Mouse (Mus musculus): ENCODE results near the gene Lamb2. TPM values are rescaled to one million over a fixed set of nuclear protein-coding genes. Genes with fewer than 3 reads are reported as not detected.

Gene Lamb2
- polyA plus RNA-seq, 1 experiment from 2014 or later = 67.1 TPM

DNA sequence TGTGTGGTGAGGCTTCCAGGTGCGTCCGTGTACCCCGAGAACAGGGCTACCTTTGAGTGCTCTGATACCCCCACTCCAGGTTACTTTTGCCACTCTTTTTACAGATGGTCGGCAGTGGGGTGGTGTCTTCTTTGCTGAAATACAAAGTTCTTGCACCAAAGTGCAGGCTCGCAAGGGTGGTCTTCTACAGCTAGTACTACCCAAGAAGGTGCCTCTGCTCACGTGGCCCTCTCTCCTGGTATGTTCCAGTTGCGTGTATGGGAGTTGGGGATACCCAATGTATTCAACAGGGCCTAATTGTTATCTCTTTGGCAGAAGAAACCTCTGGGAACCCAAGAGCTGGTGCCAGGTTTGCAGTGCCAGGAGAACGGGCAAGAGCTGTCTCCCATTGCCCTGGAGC, 13.7 kb downstream of the Lamb2 start:
- Histone ChIP-seq H3K4me3 (ENCODE audit: low read length) (no peak overlapping the region), H3K27me3 (ENCODE audit: control insufficient read depth, insufficient read depth, low read length) (no peaks in the 10 kb centered on the region), H3K4me1 (ENCODE audit: control insufficient read depth, insufficient read depth, low read length) (peaks cover 17% of the 10 kb centered on the region), H3K9ac (ENCODE audit: low read length) (no peak overlapping the region), H3K4me2 (ENCODE audit: low read depth, low read length) (no peak overlapping the region), H3K27ac (ENCODE audit: low read length) (no peak overlapping the region), H3K36me3 (ENCODE audit: control insufficient read depth, insufficient read depth) (peaks cover 67% of the 10 kb centered on the region), H3K9me3 (replicated peaks; ENCODE audit: control insufficient read depth, low read length) (no peaks in the 10 kb centered on the region)
- 93% methylated on average over 8 of the region's 8 CpGs for WGBS
- ATAC-seq (replicated peaks; ENCODE audit: extremely low read depth, insufficient read depth, low FRiP score) = no peak

DNA sequence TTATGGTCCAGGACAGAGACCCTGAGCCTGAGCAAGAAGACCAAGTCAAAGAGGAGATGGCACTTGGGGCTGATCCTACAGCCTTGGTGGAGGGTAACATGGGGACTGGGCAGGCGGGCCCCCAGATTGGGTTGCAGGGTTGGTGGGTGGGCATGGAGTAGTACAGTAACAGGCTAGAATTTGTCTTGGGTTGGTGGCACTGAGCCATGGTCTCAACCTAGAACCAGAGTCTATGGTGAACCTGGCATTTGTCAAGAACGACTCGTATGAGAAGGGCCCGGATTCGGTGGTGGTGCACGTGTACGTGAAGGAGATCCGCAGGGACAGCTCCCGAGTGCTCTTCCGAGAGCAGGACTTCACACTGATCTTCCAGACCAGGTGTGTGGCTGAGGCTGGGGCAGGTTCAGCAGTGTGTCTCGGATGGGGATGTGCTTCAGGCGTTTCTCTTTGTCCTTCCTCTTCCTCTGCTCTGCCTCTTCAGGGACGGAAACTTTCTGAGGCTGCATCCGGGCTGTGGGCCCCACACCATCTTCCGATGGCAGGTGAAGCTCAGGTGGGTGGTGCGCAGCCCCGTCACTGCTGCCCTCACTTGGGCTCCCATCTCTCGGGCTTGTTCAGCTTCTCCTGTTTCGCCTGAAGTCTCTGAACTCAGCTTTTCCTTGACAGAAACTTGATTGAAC, 14.8 kb downstream of the Lamb2 start:
- no peaks in the 10 kb centered on the region for H3K27me3 ChIP-seq (ENCODE audit: control insufficient read depth, insufficient read depth, low read length)
- H3K9ac ChIP-seq (ENCODE audit: low read length) = no peak overlapping the region
- ATAC-seq (replicated peaks; ENCODE audit: extremely low read depth, insufficient read depth, low FRiP score) = no peak
- no peak overlapping the region for H3K4me3 ChIP-seq (ENCODE audit: low read length)
- peaks cover 70% of the 10 kb centered on the region for H3K36me3 ChIP-seq (ENCODE audit: control insufficient read depth, insufficient read depth)
- H3K9me3 ChIP-seq (replicated peaks; ENCODE audit: control insufficient read depth, low read length) = no peaks in the 10 kb centered on the region
- no peak overlapping the region for H3K4me2 ChIP-seq (ENCODE audit: low read depth, low read length)
- WGBS = 94% methylated on average over 19 of the region's 19 CpGs
- H3K4me1 ChIP-seq (ENCODE audit: control insufficient read depth, insufficient read depth, low read length) = peaks cover 17% of the 10 kb centered on the region
- H3K27ac ChIP-seq (ENCODE audit: low read length) = no peak overlapping the region

GRCm38 (mm10) chr9:108494905-108495304, 15.4 kb downstream of the Lamb2 start:
- 81% methylated on average over 10 of the region's 10 CpGs for WGBS
- Histone ChIP-seq H3K27me3 (ENCODE audit: control insufficient read depth, insufficient read depth, low read length) (no peaks in the 10 kb centered on the region), H3K4me2 (ENCODE audit: low read depth, low read length) (no peak overlapping the region), H3K9ac (ENCODE audit: low read length) (no peak overlapping the region), H3K27ac (ENCODE audit: low read length) (no peak overlapping the region), H3K36me3 (ENCODE audit: control insufficient read depth, insufficient read depth) (peaks cover 71% of the 10 kb centered on the region), H3K4me1 (ENCODE audit: control insufficient read depth, insufficient read depth, low read length) (peaks cover 16% of the 10 kb centered on the region), H3K9me3 (replicated peaks; ENCODE audit: control insufficient read depth, low read length) (no peaks in the 10 kb centered on the region), H3K4me3 (ENCODE audit: low read length) (no peak overlapping the region)
- no peak for ATAC-seq (replicated peaks; ENCODE audit: extremely low read depth, insufficient read depth, low FRiP score)

GRCm38 (mm10) chr9:108499231-108499630, 19.7 kb downstream of the Lamb2 start:
- Histone ChIP-seq H3K4me2 (ENCODE audit: low read depth, low read length) (no peak overlapping the region), H3K27ac (ENCODE audit: low read length) (no peak overlapping the region), H3K4me3 (ENCODE audit: low read length) (no peak overlapping the region), H3K9ac (ENCODE audit: low read length) (no peak overlapping the region), H3K9me3 (replicated peaks; ENCODE audit: control insufficient read depth, low read length) (no peaks in the 10 kb centered on the region), H3K27me3 (ENCODE audit: control insufficient read depth, insufficient read depth, low read length) (no peaks in the 10 kb centered on the region), H3K4me1 (ENCODE audit: control insufficient read depth, insufficient read depth, low read length) (no peaks in the 10 kb centered on the region), H3K36me3 (ENCODE audit: control insufficient read depth, insufficient read depth) (peaks cover 81% of the 10 kb centered on the region)
- no peak for ATAC-seq (replicated peaks; ENCODE audit: extremely low read depth, insufficient read depth, low FRiP score)
- 92% methylated on average over 7 of the region's 7 CpGs for WGBS

DNA sequence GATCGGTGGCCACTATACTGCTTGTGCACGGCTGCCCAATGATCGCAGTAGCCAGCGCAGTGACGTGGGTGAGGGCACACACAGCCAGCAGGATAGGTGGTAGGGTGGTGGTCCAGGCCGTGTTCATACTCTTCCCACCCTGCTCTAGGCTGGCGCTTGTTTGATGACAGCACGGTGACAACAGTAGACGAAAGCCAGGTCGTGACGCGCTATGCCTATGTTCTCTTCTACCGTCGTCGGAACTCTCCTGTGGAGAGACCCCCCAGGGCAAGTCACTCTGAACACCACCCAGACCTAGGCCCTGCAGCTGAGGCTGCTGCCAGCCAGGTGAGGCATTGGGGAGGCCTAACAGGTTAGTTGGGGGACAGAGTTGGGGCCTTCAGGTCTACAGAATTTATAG, 20.4 kb downstream of the Lamb2 start:
- 84% methylated on average over 15 of the region's 15 CpGs for WGBS
- no peaks in the 10 kb centered on the region for H3K27me3 ChIP-seq (ENCODE audit: control insufficient read depth, insufficient read depth, low read length)
- no peak overlapping the region for H3K4me3 ChIP-seq (ENCODE audit: low read length)
- H3K27ac ChIP-seq (ENCODE audit: low read length) = no peak overlapping the region
- H3K36me3 ChIP-seq (ENCODE audit: control insufficient read depth, insufficient read depth) = peaks cover 74% of the 10 kb centered on the region
- no peaks in the 10 kb centered on the region for H3K9me3 ChIP-seq (replicated peaks; ENCODE audit: control insufficient read depth, low read length)
- no peaks in the 10 kb centered on the region for H3K4me1 ChIP-seq (ENCODE audit: control insufficient read depth, insufficient read depth, low read length)
- H3K4me2 ChIP-seq (ENCODE audit: low read depth, low read length) = no peak overlapping the region
- no peak overlapping the region for H3K9ac ChIP-seq (ENCODE audit: low read length)
- ATAC-seq (replicated peaks; ENCODE audit: extremely low read depth, insufficient read depth, low FRiP score) = no peak

DNA sequence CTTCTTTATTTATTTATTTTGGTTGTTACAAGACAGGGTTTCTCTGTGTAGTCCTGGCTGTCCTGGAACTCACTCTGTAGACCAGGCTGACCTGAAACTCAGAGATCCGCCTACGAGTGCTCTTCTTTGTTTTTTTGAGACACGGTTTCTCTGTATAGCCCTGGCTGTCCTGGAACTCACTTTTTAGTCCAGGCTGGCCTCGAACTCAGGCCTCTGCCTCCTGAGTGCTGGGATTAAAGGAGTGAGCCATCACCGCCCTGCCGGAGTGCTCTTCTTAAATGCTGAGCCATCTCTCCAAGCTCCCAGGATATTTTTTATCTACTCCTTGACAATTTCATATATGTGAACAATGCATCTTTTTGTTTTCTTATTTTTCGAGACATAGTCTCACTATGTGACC, 27.4 kb downstream of the Lamb2 start:
- Histone ChIP-seq H3K9me3 (replicated peaks; ENCODE audit: control insufficient read depth, low read length) (no peaks in the 10 kb centered on the region), H3K27ac (ENCODE audit: low read length) (peak overlapping the region; percentile 84), H3K4me1 (ENCODE audit: control insufficient read depth, insufficient read depth, low read length) (peaks cover 11% of the 10 kb centered on the region), H3K4me3 (ENCODE audit: low read length) (peak overlapping the region; percentile 76; the same call in 1 of the 2 replicates), H3K4me2 (ENCODE audit: low read depth, low read length) (peak overlapping the region; percentile 72), H3K27me3 (ENCODE audit: control insufficient read depth, insufficient read depth, low read length) (no peaks in the 10 kb centered on the region), H3K9ac (ENCODE audit: low read length) (no peak overlapping the region), H3K36me3 (ENCODE audit: control insufficient read depth, insufficient read depth) (peaks cover 23% of the 10 kb centered on the region)
- 85% methylated on average over 7 of the region's 7 CpGs for WGBS
- ATAC-seq (replicated peaks; ENCODE audit: extremely low read depth, insufficient read depth, low FRiP score) = no peak

DNA sequence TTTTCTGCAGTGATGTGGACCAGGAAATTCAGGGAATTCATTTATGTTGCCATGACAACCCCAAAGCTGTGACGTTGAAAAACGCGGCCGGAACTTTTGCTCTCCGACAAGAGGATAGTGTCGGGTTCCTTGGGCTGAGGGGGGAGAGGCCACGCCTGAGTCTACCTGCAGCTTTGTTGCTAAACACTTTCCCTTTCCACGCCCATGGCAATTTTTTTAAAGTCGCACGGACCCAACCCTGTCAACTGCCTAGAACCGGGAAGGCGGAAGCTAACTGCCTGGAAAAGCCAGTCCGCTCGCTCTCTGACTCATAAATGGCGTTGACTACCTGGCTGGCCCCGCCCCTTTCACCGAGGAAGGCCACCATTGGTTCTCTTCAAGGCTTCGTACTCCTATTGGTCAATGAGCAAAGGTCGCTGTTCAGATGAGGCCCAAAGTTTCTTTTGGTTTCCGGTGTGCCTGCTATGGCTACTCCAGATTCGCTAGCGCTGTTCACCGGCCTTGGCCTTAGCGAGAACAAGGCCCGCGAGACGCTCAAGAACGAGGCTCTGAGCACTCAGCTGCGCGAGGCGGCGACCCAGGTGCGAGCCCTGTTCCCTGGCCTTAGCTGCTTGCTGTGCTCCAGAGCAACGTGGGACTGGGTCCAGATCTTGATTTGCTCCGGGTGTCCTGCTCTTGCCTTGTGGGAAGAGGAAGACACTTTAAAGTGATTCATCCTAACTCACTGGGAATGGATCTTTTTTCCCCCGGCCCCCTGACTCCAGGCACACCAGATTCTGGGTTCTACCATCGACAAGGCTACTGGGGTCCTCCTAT, 28.3 kb downstream of the Lamb2 start, which contains the start of gene Qars:
Qars (plus strand) TSS at position 88 of the 816 bp plus-strand sequence.
- H3K36me3 ChIP-seq (ENCODE audit: control insufficient read depth, insufficient read depth) = peaks cover 28% of the 10 kb centered on the region
- peak within 1 kb of the TSS; percentile 84 for H3K27ac ChIP-seq (ENCODE audit: low read length)
- H3K4me3 ChIP-seq (ENCODE audit: low read length) = peak within 1 kb of the TSS; percentile 76
- no peaks in the 10 kb centered on the region for H3K9me3 ChIP-seq (replicated peaks; ENCODE audit: control insufficient read depth, low read length)
- H3K4me1 ChIP-seq (ENCODE audit: control insufficient read depth, insufficient read depth, low read length) = peaks cover 11% of the 10 kb centered on the region
- WGBS = under 1% methylated on average over 37 of the region's 37 CpGs
- peak; percentile 94 for ATAC-seq (replicated peaks; ENCODE audit: extremely low read depth, insufficient read depth, low FRiP score)
- peak within 1 kb of the TSS; percentile 72 for H3K4me2 ChIP-seq (ENCODE audit: low read depth, low read length)
- H3K27me3 ChIP-seq (ENCODE audit: control insufficient read depth, insufficient read depth, low read length) = no peaks in the 10 kb centered on the region
- H3K9ac ChIP-seq (ENCODE audit: low read length) = peak within 1 kb of the TSS; percentile 85

- H3K4me1 ChIP-seq (ENCODE audit: control insufficient read depth, insufficient read depth, low read length) = peaks cover 11% of the 10 kb centered on the region
- peak overlapping the region; percentile 76 for H3K4me3 ChIP-seq (ENCODE audit: low read length)
- H3K9me3 ChIP-seq (replicated peaks; ENCODE audit: control insufficient read depth, low read length) = no peaks in the 10 kb centered on the region
- H3K9ac ChIP-seq (ENCODE audit: low read length) = peak overlapping the region; percentile 85
- H3K4me2 ChIP-seq (ENCODE audit: low read depth, low read length) = peak overlapping the region; percentile 72
- 80% methylated on average over 7 of the region's 7 CpGs for WGBS
- ATAC-seq (replicated peaks; ENCODE audit: extremely low read depth, insufficient read depth, low FRiP score) = no peak
- H3K36me3 ChIP-seq (ENCODE audit: control insufficient read depth, insufficient read depth) = peaks cover 31% of the 10 kb centered on the region
- H3K27ac ChIP-seq (ENCODE audit: low read length) = no peak overlapping the region
- H3K27me3 ChIP-seq (ENCODE audit: control insufficient read depth, insufficient read depth, low read length) = no peaks in the 10 kb centered on the region
Observed at GRCm38 (mm10) chr9:108508776-108509175, 29.2 kb downstream of the Lamb2 start.
